Mouse (Mus musculus) spleen, postnatal 10 days (tissue): ENCODE measurements at regions not wholly inside any gene's neighbourhood (a gene's known extent, or its start where the extent isn't known, plus 50 kb on each side); places are given as distances from the start of the nearest gene placed in this dataset.

Experiments
- DNase-seq, 2 experiments: peaks; one replicate each; pipeline ENCODE4 v3.0.0; 2021 to 2022; ENCODE audit warnings: low spot score in 2 of 2

- no peak for DNase-seq
These were observed 436.6 kb downstream of the Meis1 start for GRCm38 (mm10) chr11:18581997-18582780.

- no peak for DNase-seq
These were observed 437.5 kb downstream of the Meis1 start for GRCm38 (mm10) chr11:18581078-18581800.

- DNase-seq: no peak
These were observed 447.1 kb downstream of the Meis1 start for GRCm38 (mm10) chr11:18571557-18572209.

- no peak for DNase-seq
These were observed 455.8 kb downstream of the Meis1 start for GRCm38 (mm10) chr11:18563011-18563410.

GRCm38 (mm10) chr11:18558665-18559064, 460.1 kb downstream of the Meis1 start:
- DNase-seq: no peak

- DNase-seq: no peak
These were observed 483.3 kb downstream of the Meis1 start for GRCm38 (mm10) chr11:18535592-18535857.

GRCm38 (mm10) chr11:18534807-18535591, 483.8 kb downstream of the Meis1 start:
- no peak for DNase-seq

GRCm38 (mm10) chr11:18531264-18532110, 487.3 kb downstream of the Meis1 start:
- DNase-seq: no peak

GRCm38 (mm10) chr11:18528568-18528967, 490.2 kb downstream of the Meis1 start:
- DNase-seq: no peak

GRCm38 (mm10) chr11:18495108-18495757, 523.6 kb downstream of the Meis1 start:
- no peak for DNase-seq

GRCm38 (mm10) chr11:18493981-18494380, 524.8 kb downstream of the Meis1 start:
- DNase-seq: no peak

- no peak for DNase-seq
These were observed 525.7 kb downstream of the Meis1 start for GRCm38 (mm10) chr11:18493086-18493485.

- DNase-seq: no peak
These were observed 529.1 kb downstream of the Meis1 start for GRCm38 (mm10) chr11:18489517-18490256.

- no peak for DNase-seq
These were observed 525.2 kb upstream of the Etaa1 start for GRCm38 (mm10) chr11:18478841-18479240.

- DNase-seq: no peak
These were observed 497.6 kb upstream of the Etaa1 start for GRCm38 (mm10) chr11:18451271-18451670.

- no peak for DNase-seq
These were observed 495.2 kb upstream of the Etaa1 start for GRCm38 (mm10) chr11:18448879-18449278.

GRCm38 (mm10) chr11:18444600-18444999, 490.9 kb upstream of the Etaa1 start:
- no peak for DNase-seq

- no peak for DNase-seq
These were observed 490.4 kb upstream of the Etaa1 start for GRCm38 (mm10) chr11:18444101-18444500.

- no peak for DNase-seq
These were observed 489.5 kb upstream of the Etaa1 start for GRCm38 (mm10) chr11:18443156-18443555.
